Mouse (Mus musculus): ENCODE measurements at regions not wholly inside any gene's neighbourhood (a gene's known extent, or its start where the extent isn't known, plus 50 kb on each side); places are given as distances from the start of the nearest gene placed in this dataset.

DNA sequence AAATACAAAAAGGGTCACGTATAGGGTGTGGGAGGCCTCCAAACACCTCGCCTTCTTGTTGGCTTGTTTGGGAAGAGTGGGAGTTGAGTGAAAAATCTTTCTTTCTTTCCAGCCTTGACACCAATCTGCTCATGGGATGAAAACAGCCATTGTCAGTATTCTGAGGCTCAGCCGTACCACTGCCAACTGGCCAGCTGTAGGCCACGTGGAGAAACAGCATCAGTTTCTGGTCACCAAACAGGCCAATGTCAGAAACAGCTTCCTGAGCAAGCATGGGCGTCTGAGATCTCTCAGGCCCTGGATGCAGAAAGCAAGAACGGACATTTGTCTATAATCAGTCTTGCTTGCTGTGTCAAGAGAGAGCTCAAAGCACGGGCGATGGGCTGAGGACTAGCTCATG lies 173.2 kb downstream of the Bcl2l11 start:
- no peak for DNase-seq (ENCODE audit: extremely low read depth, low read depth, low spot score)

DNA sequence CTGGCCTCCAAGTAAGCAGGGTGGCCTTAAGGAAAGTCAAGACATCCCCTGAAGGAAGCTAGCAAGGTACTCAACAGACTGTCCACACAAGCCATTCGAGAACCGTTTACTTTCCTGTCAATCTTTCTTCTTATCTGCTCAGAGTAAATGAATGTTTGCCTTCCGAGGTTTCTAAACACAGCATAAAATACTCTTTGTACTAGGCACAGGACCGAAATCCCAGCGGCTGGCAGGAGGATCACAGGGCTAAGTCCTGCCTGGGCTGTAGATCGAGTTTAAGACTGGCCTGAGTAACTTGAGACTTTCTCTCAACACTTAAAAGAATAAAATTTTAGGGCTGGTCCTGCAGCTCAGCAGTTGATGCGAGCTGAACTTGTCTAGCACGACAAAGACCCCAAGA lies 175.9 kb downstream of the Bcl2l11 start:
- DNase-seq (ENCODE audit: extremely low read depth, low read depth, low spot score): no peak

DNA sequence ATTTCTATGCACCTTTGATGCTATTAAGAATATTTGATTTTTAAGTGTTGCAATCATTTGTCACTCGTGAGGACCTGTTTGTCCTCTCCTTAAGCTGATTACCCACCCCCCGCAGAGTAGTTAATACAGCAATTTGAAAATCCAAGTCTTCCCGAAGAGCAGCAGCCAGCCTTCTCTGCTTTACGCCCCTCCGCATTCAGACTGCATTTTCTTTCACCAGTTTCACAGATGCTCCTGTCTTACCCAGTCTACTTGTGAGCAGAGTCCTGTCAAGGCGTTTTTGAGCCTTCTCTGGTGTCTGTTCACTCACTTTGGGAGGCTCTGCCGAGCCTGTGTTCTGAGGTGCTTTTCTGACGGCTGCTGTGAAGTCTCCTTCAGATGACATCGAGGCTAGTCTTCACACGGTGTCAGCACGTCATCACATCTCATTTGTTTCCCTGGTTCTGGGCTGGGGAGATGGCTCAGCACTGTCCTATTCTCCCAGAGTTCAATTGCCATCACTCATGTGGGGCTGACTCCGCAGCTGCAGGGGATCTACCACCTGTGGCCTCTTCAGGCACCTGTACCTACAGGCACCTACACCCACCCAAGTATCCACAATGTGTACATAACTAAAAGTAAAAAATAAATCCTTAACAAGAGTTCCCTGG lies 178.3 kb downstream of the Bcl2l11 start:
- no peak for DNase-seq (ENCODE audit: extremely low read depth, low read depth, low spot score)

DNA sequence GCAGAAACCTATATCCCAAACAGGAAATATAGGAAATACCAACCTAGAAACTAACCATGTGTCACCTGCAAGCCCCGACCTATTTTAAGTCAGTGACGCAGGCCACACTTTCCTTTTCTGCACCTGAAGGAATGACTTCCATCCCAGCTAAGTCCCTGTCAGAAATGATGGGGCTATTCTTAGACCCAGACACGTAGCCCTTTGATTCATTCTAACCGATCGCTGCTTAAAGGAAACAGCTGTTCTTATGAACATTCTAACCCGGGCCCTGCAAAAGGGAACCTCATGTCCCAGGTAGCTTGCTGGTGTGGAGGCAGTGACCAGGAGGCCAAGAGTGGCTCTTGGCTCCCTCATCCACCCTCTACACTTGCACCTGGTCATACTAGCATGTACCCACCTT lies 180.9 kb downstream of the Bcl2l11 start:
- no peak for DNase-seq (ENCODE audit: extremely low read depth, low read depth, low spot score)

DNA sequence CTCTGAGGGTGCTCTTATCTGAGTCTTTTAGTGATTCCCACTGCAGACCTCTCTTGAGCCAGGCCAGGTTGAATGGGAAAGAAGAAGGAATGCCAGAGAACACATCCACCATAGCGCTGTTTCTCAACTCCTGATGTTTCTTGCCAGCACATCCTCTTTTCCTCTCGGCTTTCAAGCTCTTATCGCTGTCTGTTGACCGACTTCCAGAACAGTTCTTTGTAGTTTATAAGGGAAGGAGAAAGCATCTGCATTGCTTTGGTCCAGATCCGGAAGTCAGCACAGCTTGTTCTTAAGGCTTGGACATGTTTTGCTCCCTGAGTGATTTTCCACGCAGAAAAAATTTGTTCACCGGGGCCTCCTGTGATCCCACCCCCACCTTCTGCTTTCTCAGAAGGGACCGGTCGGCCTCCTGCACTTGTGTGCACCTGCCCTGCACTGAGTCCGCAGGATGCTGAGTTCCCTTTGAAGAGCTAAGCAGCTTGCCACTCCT lies 183.7 kb downstream of the Bcl2l11 start:
- DNase-seq (ENCODE audit: extremely low read depth, low read depth, low spot score): no peak

DNA sequence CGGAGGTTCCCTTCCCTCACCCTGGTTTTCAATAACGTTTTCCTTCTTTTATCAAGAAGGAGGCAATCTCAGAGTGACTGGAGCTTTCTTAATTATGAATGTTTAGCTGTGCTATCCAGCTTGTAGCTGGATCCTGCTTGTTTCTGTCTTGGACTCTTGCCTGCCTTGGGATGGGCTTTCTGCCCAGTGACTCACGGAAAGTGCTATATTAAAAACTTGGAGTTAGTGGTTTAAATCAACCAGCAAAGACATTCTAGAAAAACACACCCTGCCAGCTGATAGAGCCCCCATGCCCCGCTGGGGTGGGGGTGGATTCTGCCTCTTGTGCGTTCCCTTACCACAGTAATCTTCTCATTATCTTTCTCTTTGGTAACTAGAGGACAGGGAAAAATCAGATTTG lies 184.2 kb downstream of the Bcl2l11 start:
- DNase-seq (ENCODE audit: extremely low read depth, low read depth, low spot score): no peak

DNA sequence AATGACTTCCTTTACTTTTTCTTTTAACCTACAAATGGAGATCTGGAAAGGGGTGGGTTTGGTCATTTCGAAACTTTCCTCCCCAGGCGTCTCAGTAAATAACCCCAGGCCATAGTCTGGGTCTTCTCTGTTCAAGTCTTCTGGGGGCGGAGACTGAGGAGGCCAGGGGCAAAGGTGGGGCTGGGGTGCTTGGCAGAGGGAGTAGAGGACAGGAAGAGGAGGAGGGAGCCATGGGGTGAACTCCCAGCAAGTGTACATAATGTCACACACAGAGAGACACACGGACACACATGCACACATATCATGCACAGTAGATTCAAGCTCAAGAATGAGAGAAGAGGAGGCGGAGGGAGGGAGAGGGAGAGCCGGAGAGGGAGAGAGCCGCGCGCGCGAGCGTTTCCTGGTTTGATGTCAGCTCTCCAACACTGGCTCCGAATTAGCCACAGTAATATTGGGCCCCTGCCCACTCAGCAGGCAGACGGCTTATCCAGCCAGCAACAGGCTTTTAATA lies 186.3 kb downstream of the Bcl2l11 start:
- DNase-seq (ENCODE audit: extremely low read depth, low read depth, low spot score): no peak

DNA sequence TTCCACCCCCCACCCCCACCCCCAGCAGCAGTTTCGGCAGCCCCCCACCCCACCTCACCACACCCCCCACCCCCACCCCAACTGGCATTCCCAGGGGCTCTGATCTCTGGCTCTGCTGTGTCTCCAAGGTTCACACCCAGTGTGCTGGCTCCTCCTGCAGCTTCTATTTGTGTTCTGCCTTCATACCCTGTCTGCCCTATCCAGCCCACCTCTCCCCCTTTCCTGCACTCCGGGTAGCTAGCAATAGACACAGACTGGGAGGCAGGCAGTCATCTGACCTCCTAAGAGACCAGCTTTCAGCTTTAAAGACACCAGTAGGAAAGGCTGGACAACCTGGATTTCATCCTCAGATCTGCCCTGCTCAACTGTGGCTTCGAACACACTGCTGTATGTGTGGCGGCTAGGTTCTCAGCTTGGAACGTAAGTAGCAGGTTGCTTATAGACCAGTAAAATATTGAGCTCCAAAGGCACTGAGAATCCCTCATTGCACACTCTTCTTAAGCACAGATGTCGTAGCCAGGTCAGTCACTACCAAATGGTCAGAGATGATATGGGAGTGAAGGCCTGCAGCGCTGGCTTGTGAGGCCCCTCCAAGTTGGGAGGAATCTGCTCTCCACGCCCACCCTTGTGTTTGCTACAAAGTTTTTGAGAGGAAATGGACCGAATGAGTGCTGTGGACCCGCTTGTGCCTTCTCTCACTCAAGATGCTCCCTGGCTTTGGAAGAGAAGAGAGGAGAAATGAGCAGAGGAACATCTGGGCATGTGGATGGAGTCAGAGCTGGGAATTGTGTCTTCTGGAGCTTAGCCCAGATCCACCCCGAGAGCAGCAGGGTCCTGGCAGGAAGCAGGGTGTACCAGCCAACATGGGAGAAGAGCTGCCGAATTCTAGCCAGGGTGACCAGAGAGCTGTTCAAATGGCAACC lies 187.1 kb downstream of the Bcl2l11 start:
- no peak for DNase-seq (ENCODE audit: extremely low read depth, low read depth, low spot score)

DNA sequence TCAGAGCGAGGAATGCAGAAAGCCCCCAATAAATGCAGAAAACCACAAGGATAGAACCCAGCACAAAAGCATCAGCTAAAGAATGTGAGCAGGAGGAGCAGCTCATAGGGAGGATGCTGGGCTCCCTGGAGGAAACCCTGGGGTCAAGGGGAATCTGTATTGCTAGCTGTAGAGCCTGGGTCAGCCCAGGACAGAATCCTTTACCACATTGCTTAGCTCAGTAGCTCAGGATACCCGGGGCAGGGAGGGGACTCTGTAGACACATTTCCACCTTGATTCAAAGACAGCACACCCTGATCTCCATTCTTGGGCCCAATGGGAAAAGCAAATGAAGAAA lies 187.7 kb downstream of the Bcl2l11 start:
- DNase-seq (ENCODE audit: extremely low read depth, low read depth, low spot score): no peak

DNA sequence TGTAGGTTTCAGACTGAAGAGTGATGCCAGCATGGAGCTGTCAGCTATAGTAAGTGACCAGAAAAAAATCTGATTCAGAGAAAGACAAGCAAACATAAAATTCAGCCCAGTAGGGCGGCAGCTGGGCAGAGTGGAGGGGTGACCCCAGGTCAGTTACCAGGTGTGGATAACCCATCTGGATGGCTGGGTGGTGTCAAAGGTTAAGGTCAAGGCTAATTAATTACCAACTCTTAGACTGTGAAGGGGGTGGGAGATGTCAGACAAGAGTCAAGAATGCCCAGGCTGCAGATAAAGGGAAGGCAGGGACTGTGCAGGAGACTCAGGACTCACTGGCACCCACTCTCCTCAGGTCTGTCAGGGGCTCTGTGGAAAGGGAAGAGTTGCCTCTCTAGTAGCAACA lies 188.1 kb downstream of the Bcl2l11 start:
- DNase-seq (ENCODE audit: extremely low read depth, low read depth, low spot score): no peak

DNA sequence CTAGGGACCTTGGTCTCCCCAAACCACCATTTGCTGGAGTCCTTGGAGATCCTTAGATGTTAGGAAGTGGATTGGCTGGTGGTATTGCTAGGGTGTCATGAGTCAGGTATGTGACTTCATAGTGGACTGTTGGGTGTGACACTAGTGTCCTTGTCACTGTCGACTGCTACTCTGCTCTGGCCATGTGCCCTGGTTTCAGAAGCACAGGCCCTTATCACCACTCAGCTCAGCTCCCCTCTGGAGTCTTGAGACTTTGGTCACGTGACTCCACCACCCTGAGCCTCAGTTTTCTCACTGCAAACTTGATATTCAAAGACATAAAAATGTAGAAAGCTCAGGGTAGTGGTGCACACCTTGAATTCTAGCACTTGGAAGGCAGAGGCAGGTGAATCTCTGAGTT lies 190.7 kb downstream of the Bcl2l11 start:
- no peak for DNase-seq (ENCODE audit: extremely low read depth, low read depth, low spot score)

DNA sequence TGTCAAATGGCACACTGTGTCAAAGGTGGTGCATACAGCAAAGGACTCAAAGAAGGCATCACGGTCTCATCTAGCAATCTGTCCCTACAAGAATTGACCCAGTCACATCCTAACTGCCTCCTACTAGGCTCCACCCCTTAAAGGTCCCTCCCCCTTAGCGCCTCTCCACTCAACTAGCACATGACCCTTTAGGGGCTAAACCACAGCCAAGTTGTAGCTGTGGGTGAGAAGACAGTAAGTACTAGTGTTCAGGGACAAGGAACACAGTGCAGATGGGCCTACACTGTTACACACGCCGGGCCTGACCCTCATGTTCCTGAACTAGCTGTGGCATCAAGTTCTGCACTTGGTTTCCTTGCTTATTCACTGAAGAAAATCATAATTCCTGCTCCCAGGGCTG lies 192.4 kb downstream of the Bcl2l11 start:
- DNase-seq (ENCODE audit: extremely low read depth, low read depth, low spot score): no peak

DNA sequence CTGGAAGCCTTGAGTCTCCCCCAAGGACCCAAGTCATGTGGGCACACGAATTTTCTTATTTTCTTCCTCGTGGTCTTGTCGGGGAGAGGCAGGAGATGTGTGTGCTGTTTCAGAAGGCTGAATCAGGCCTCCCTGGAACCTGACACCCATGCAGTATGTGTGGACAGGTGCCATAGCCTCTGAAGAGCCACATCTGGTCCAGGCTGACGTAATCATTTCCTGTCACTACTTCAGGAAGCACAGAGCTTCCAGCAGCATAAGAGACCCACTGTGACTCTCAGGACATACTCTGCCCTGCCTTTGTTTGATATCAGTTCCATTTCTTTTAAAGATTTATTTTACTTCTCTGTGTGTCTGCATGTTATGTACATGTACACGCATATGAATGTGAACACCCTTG lies 193.1 kb downstream of the Bcl2l11 start:
- DNase-seq (ENCODE audit: extremely low read depth, low read depth, low spot score): no peak

DNA sequence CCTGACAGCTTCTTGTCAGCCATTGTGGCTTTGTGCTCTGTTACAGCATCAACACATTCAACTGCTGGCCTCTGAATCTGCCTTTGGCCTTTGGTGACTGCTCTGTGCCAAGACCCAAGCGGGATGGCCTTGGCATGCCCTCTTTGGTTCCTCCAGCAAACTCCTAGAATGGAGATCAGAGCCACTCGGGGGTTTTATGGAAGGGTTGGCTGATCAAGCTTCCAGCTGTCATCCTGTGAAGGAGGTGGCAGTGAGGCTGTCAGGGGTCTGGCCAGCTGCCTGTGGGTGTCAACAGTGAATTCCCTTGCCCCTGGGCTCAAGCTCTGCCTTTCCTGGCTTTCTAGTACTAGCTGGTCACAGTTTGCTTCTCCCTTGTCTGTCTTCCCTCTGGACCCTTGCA lies 195.6 kb downstream of the Bcl2l11 start:
- DNase-seq (ENCODE audit: extremely low read depth, low read depth, low spot score): no peak

DNA sequence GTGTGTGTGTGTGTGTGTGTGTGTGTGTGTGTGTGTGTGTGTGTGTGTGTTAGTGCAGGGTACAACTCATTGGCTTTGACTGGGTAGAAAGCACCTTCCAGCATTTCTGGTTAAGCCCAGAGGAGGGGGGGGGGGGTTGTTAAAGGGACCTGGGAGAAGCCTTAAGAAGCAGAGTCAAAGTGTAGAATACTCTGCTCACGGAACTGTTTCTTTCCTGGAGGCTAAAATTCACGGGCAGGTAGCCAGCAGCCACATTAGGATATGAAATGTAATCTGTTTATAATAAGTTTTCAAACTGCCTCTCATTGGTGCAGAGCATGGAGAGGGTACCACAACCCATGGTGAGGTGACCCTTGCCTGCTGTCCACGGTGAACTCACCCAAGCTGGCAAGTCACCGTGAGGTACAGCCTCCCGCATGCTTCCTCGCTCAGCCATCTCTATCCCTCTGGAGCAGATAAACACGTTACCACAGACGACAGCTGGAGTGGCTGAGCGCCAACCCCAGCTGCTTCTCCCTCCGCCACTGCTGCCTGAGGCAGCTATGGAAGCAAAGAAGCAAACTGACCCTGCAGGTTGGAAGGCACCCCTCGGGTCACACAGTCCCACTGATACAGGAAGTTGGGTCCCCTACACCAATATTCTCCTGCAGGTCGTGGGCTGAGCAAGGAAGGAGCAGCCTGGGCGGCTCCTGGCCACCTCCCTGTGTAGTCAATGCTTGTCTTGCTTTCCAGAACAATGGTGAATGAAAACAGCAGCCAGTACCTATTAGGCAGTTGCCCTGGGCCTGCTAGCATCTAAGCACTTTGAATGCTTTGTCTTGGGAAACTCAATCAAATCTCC lies 198.6 kb downstream of the Bcl2l11 start:
- no peak for DNase-seq (ENCODE audit: extremely low read depth, low read depth, low spot score)

DNA sequence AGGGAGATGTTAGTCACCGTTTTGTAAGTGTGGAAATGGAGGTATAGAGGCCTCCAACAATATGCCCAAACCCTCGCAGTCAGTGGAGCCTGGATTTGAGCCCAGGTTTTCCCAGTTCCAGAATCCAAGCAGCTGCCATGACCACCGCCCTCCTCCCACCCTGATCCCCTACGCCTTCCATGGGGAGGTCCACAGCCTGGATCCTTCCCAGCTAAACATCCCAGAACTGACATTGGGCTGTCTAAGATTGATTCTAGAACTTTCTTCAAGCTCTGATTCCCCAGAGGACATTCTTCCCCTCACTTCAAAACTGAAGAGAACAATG lies 199.2 kb downstream of the Bcl2l11 start:
- DNase-seq (ENCODE audit: extremely low read depth, low read depth, low spot score): no peak

DNA sequence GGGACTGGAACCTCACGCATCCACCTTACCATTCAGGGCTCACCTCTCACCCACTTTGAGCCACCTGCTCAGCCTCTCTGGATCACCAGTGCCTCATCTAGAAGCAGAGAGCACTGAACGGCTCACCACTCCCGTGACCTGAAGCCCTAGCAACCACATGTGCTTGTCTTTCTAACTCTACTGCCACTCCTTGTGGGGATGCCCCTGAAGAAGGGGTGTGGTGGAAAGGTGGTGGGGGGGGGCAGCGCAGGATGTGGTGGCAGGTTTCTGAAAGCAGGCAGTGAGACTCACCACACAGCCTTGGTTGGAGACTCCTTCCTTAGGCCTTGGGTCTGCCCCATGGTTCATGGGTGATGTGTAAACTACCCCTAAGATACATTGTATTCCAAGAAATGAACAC lies 199.6 kb downstream of the Bcl2l11 start:
- no peak for DNase-seq (ENCODE audit: extremely low read depth, low read depth, low spot score)

DNA sequence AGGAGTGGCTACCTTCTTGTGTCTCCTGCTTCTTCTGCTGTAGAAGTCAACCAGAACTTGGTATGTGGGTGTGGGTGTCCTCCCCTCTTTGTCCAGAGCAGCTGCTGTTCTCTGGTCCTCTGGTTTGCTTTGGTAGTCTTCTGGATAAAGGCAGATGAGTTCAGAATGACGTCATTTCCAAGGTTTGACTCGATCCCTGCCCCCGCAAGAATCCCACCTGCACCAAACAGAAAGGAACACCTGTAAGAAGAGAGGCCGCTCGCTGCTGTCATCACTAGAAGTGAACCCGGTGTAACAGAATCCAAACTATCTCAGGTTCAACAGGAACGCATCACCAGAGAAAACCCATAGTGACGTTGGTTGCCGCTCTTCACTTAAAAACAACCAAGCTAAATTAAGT lies 205.0 kb downstream of the Bcl2l11 start:
- no peak for DNase-seq (ENCODE audit: extremely low read depth, low read depth, low spot score)

DNA sequence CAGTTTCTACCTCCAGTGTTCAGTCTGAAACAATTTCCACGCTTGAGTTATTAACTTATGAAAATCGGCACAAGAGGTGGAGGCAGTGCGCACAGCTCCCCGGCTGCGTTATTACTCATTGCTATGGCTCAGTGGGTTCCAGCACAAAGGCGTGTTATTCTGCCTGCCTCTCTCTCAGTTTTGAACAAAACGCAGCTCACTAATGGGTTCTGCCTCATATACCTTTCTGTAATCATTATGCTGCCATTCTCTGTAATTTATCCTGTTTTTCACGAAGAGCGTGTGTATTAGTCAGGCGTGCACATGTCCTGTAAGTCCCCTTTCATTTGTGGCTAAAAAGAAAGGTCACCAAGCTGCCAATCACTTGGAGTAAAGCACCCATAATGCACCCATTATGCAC lies 205.4 kb downstream of the Bcl2l11 start:
- DNase-seq (ENCODE audit: extremely low read depth, low read depth, low spot score): no peak

DNA sequence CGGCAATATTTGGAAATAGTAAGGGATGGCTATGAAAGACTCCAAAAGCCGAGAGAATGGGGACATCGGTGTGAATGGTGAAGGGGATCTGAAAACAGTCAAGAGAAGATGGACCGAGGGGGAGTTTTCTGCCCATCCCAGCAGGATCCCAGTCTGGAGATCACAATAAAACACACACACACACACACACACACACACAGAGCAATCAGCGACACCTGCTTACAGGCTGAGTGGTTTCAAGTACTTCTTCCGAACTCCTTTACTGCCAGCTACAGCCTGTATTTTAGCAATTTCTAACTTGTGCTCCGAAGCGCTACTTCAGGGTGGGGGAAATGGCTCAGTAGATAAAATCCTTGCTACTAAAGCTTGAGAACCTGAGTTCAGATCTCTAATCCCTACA lies 205.8 kb downstream of the Bcl2l11 start:
- no peak for DNase-seq (ENCODE audit: extremely low read depth, low read depth, low spot score)

DNA sequence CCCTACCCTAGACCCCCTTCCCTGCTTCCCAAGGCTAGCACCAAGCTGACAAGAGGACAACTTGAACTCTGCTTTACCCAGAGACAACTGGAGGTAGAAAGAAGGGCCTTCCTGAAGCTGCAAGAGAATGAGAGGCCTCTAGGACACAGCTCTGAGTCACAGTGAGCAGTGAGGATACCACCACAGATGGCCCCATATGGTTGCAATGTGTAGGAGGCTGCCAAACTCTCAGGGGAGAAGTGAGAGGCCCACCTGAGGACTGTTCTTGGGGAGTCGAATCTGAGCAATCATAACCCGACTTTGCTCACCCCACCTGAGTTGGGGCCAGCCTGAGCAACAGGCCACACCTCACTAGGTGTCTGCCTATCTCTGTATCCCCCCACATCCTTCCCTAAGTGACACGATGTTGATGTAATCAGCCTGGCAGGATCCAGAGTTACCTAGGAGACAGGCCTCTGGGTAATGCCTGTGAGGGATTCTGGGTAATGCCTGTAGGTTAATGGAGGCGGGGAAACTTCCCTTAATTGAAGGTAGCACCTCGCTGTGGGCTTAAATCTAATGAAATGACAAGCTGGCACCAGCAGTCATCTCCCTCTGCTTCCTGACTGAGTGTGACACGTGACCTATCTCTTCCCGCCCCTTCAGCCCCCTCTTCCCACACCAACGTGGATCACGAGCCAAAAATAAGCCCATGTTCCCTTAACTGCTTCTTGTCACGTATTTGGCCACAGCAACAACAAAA lies 207.7 kb downstream of the Bcl2l11 start:
- no peak for DNase-seq (ENCODE audit: extremely low read depth, low read depth, low spot score)

Data from fat pad, adult 2 months (tissue).